Mouse (Mus musculus): ENCODE measurements at regions not wholly inside any gene's neighbourhood (a gene's known extent, or its start where the extent isn't known, plus 50 kb on each side); places are given as distances from the start of the nearest gene placed in this dataset.

DNA sequence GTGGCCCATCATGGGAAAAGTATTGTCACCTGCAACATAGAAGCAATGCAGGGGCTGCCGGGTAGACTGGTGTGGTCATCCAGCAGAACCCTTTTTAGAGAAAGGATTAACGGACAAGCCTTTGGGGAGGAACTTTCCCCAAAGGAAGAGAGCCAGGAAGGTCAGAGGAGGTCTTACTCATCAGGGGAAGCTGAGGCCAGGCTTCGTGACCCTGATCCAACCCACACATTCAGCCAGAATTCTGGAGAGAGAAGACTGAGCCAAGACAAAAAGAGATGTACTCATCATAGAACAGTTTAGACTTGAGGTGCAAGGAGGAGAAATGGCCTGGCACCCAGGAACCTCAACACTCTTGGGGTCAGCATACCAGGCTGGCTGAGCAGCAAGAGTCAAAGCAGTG lies 67.9 kb upstream of the Sh3bp4 start:
- TF ChIP-seq EP300 (IDR thresholded peaks at IDR 0.05; ENCODE audit: insufficient read depth, low read depth, low read length) = no peak
- no peak for TF ChIP-seq CTCF (IDR thresholded peaks at IDR 0.05; ENCODE audit: low read depth, low read length)
- TF ChIP-seq POLR2A (IDR thresholded peaks at IDR 0.05; ENCODE audit: insufficient read depth, low read length) = no peak

All from ES-Bruce4 (cell line).